ENCODE assay signal across 9 mouse cellular contexts in genomic region chr1:75425796-75426471, GRCm38 (mm10). TPM values are rescaled to one million over a fixed set of nuclear protein-coding genes. Genes with fewer than 3 reads are reported as not detected.
DNase-seq lines count a peak whose midpoint lies in the region; ATAC-seq and TF ChIP-seq lines count a peak whose summit lies in the region.
"Had no signal": no experiment of that assay in that cellular context is flagged by ENCODE, and none has a peak within 500 bp of the region (broad histone marks: within the 10 kb centered on the region; RNA-seq: fewer than 3 reads in every experiment).

No protein-coding gene starts in this region.

- TF ChIP-seq EP300 in heart, adult 2 months (IDR thresholded peaks at IDR 0.05; ENCODE audit: insufficient read depth, low read depth, low read length) = no peak

- H3K36me3 ChIP-seq in heart, adult 2 months (ENCODE audit: control insufficient read depth, insufficient read depth, low read length) = no peaks in the 10 kb centered on the region
- H3K36me3 ChIP-seq in hindbrain, postnatal 0 days (ENCODE audit: insufficient read depth, low read length) = no peaks in the 10 kb centered on the region

- no peaks in the 10 kb centered on the region for H3K79me2 ChIP-seq in heart, adult 2 months (replicated peaks; ENCODE audit: control insufficient read depth, insufficient read depth, low read length)

- no peak overlapping the region for H3K4me2 ChIP-seq in hindbrain, postnatal 0 days (ENCODE audit: low read depth, low read length)

- H3K4me1 ChIP-seq in heart, adult 2 months (ENCODE audit: control insufficient read depth, insufficient read depth, low read length) = no peaks in the 10 kb centered on the region
- H3K4me1 ChIP-seq in hindbrain, postnatal 0 days (ENCODE audit: insufficient read depth, low read length) = no peaks in the 10 kb centered on the region

- DNase-seq in heart, adult 2 months = peak in 1 of 2 experiments; percentile 61
- DNase-seq in heart, postnatal 25 days (ENCODE audit: low spot score) = no peak
- peak; percentile 43 for DNase-seq in right cerebral cortex, adult 18-20 months
- DNase-seq in right cerebral cortex, postnatal 36 days (ENCODE audit: low spot score in 2 of 2) = no peak
- peak; percentile 63 for DNase-seq in brain, embryonic 14.5 days (ENCODE audit: low read depth)
- DNase-seq in hindbrain, postnatal 0 days (ENCODE audit: low spot score) = peak; percentile 73
- DNase-seq in retina, embryonic 14.5 days (ENCODE audit: low spot score) = peak; percentile 81
- DNase-seq in gastrocnemius, postnatal 36 days = no peak

- no peak overlapping the region for H3K27ac ChIP-seq in heart, adult 2 months
- no peak overlapping the region for H3K27ac ChIP-seq in hindbrain, postnatal 0 days

- TF ChIP-seq POLR2A in heart, adult 2 months (IDR thresholded peaks at IDR 0.05; ENCODE audit: insufficient read depth, low read depth, low read length) = no peak
- no peak for TF ChIP-seq POLR2A in brain, embryonic 14.5 days (IDR thresholded peaks at IDR 0.05; ENCODE audit: borderline replicate concordance, extremely low read depth, insufficient read depth, insufficient read length, poor library complexity, severe bottlenecking)

- intact Hi-C loops in heart, adult 2 months (cut with DNase I) = no loop called here
- intact Hi-C loops in heart, postnatal 25 days (cut with DNase I) = no loop called here
- intact Hi-C loops in gastrocnemius, postnatal 36 days (cut with DNase I) = no loop called here

- no peak overlapping the region for H3K9ac ChIP-seq in heart, adult 2 months (ENCODE audit: low read depth, low read length)
- H3K9ac ChIP-seq in hindbrain, postnatal 0 days (replicated peaks; ENCODE audit: low read length) = no peak overlapping the region

- 17% methylated on average over 10 of the region's 10 CpGs for WGBS in heart, adult 2 months
- WGBS in hindbrain, postnatal 0 days = 35% methylated on average over 10 of the region's 10 CpGs

- H3K27me3 ChIP-seq in heart, adult 2 months (ENCODE audit: control insufficient read depth, insufficient read depth, low read length) = no peaks in the 10 kb centered on the region
- H3K27me3 ChIP-seq in hindbrain, postnatal 0 days (ENCODE audit: insufficient read depth, low read length) = peaks cover 26% of the 10 kb centered on the region

- no peaks in the 10 kb centered on the region for H3K9me3 ChIP-seq in hindbrain, postnatal 0 days (ENCODE audit: low read length)

- no peak for ATAC-seq in hindbrain, postnatal 0 days

- no peak overlapping the region for H3K4me3 ChIP-seq in heart, adult 2 months
- no peak overlapping the region for H3K4me3 ChIP-seq in hindbrain, postnatal 0 days (ENCODE audit: low read length)

- peak; percentile 84 for TF ChIP-seq CTCF in heart, adult 2 months (IDR thresholded peaks at IDR 0.05)
- peak; percentile 83 for TF ChIP-seq CTCF in brain, embryonic 14.5 days (IDR thresholded peaks at IDR 0.05; ENCODE audit: borderline replicate concordance, extremely low read depth, insufficient read depth, insufficient read length)
- peak; percentile 71 for TF ChIP-seq CTCF in hindbrain, postnatal 0 days (IDR thresholded peaks at IDR 0.05; ENCODE audit: low read depth)

RNA-seq across cellular contexts. Expression of gene Gmppa, which starts 9.8 kb away (rescaled TPM):
- total RNA-seq in heart, adult 2 months (2021) = 10 to 100 TPM; 38.9 to 39.9 TPM
- polyA plus RNA-seq in heart, adult 2 months (2012; rRNA removed) = 91.3 and 94.6 TPM in 2 replicates
- total RNA-seq in heart, postnatal 25 days (2021) = 10 to 100 TPM; 36.6 to 37.3 TPM
- 98.7 and 144 TPM in 2 replicates for polyA plus RNA-seq in brain, embryonic 14.5 days (2012; rRNA removed)
- 88.0 and 96.8 TPM in 2 replicates for total RNA-seq in hindbrain, postnatal 0 days (2014; rRNA removed)
- polyA plus RNA-seq in hindbrain, postnatal 0 days (2015; fragmentation: Nextera tagmentation; extraction: Ambion mirVana) = 59.9 and 63.1 TPM in 2 replicates
- total RNA-seq in gastrocnemius, postnatal 36 days (2021) = 10 to 100 TPM; 35.4 to 35.5 TPM

RNA-seq across cellular contexts. Expression of gene Asic4, which starts 24.3 kb away (rescaled TPM):
- total RNA-seq in heart, adult 2 months (2021) = not detected
- polyA plus RNA-seq in heart, adult 2 months (2012; rRNA removed) = not detected in 2 replicates
- not detected for total RNA-seq in heart, postnatal 25 days (2021)
- 23.3 and 41.3 TPM in 2 replicates for polyA plus RNA-seq in brain, embryonic 14.5 days (2012; rRNA removed)
- total RNA-seq in hindbrain, postnatal 0 days (2014; rRNA removed) = 71.4 and 74.1 TPM in 2 replicates
- 17.0 and 21.0 TPM in 2 replicates for polyA plus RNA-seq in hindbrain, postnatal 0 days (2015; fragmentation: Nextera tagmentation; extraction: Ambion mirVana)
- not detected for total RNA-seq in gastrocnemius, postnatal 36 days (2021)
- total RNA-seq: neutrophil, adult 5-6 weeks had no signal

RNA-seq across cellular contexts. Expression of gene Speg, which starts 50.8 kb away (rescaled TPM):
- 100 to 1,000 TPM; 131 to 135 TPM for total RNA-seq in heart, adult 2 months (2021)
- 94.0 and 109 TPM in 2 replicates for polyA plus RNA-seq in heart, adult 2 months (2012; rRNA removed)
- 100 to 1,000 TPM; 141 to 144 TPM for total RNA-seq in heart, postnatal 25 days (2021)
- polyA plus RNA-seq in brain, embryonic 14.5 days (2012; rRNA removed) = 49.2 and 56.1 TPM in 2 replicates
- 50.4 and 52.7 TPM in 2 replicates for total RNA-seq in hindbrain, postnatal 0 days (2014; rRNA removed)
- polyA plus RNA-seq in hindbrain, postnatal 0 days (2015; fragmentation: Nextera tagmentation; extraction: Ambion mirVana) = 19.2 and 19.9 TPM in 2 replicates
- total RNA-seq in gastrocnemius, postnatal 36 days (2021) = 100 to 1,000 TPM; 229 to 230 TPM
- total RNA-seq: neutrophil, adult 5-6 weeks had no signal

RNA-seq across cellular contexts. Expression of gene Chpf, which starts 53.2 kb away (rescaled TPM):
- total RNA-seq in heart, adult 2 months (2021) = 10 to 100 TPM; 23.2 to 25.0 TPM
- polyA plus RNA-seq in heart, adult 2 months (2012; rRNA removed) = 26.9 and 37.8 TPM in 2 replicates
- total RNA-seq in heart, postnatal 25 days (2021) = 10 to 100 TPM; 26.4 to 28.2 TPM
- 71.7 and 78.3 TPM in 2 replicates for polyA plus RNA-seq in brain, embryonic 14.5 days (2012; rRNA removed)
- 155 and 173 TPM in 2 replicates for total RNA-seq in hindbrain, postnatal 0 days (2014; rRNA removed)
- 55.3 and 55.8 TPM in 2 replicates for polyA plus RNA-seq in hindbrain, postnatal 0 days (2015; fragmentation: Nextera tagmentation; extraction: Ambion mirVana)
- 1 to 10 TPM; 6.2 to 7.0 TPM for total RNA-seq in gastrocnemius, postnatal 36 days (2021)

RNA-seq across cellular contexts. Expression of gene Tmem198, which starts 53.4 kb away (rescaled TPM):
- under 1 TPM; 0.21 to 0.66 TPM for total RNA-seq in heart, adult 2 months (2021)
- 0.39 and 0.73 TPM in 2 replicates for polyA plus RNA-seq in heart, adult 2 months (2012; rRNA removed)
- under 1 TPM; 0.42 to 0.61 TPM for total RNA-seq in heart, postnatal 25 days (2021)
- polyA plus RNA-seq in brain, embryonic 14.5 days (2012; rRNA removed) = 46.9 and 57.2 TPM in 2 replicates
- 52.7 and 69.3 TPM in 2 replicates for total RNA-seq in hindbrain, postnatal 0 days (2014; rRNA removed)
- 33.9 and 36.4 TPM in 2 replicates for polyA plus RNA-seq in hindbrain, postnatal 0 days (2015; fragmentation: Nextera tagmentation; extraction: Ambion mirVana)
- under 1 TPM; 0.12 to 0.26 TPM for total RNA-seq in gastrocnemius, postnatal 36 days (2021)

Comparison
In these comparisons a context has a peak if more than half of its experiments do, and no peak if none do; other contexts are left out.
1. DNase-seq: peak in right cerebral cortex, adult 18-20 months (single experiment), brain, embryonic 14.5 days (single experiment), hindbrain, postnatal 0 days (single experiment) and retina, embryonic 14.5 days (single experiment); none in heart, postnatal 25 days (single experiment), right cerebral cortex, postnatal 36 days (0 of 2) and gastrocnemius, postnatal 36 days (0 of 2).
2. RNA of gene Asic4, which starts 24.3 kb away (total RNA-seq): 71.4 to 74.1 TPM in hindbrain, postnatal 0 days; not detected in heart, adult 2 months, not detected in heart, postnatal 25 days and not detected in gastrocnemius, postnatal 36 days; every median in the first group is over 10 times any median in the second.
3. Peak in every context shown above with its lines, with median percentiles within 50 percentile points of each other: CTCF ChIP-seq.